Mouse (Mus musculus) liver, embryonic 11.5 days (tissue): ENCODE measurements at regions not wholly inside any gene's neighbourhood (a gene's known extent, or its start where the extent isn't known, plus 50 kb on each side); places are given as distances from the start of the nearest gene placed in this dataset.

Experiments
- ATAC-seq: fragments of 200-750 bp; cut with Nextera tagmentation; replicated peaks from 2 replicates; pipeline ENCODE4 v1.8.0; 2017; ENCODE audit warnings: moderate number of reproducible peaks, mild to moderate bottlenecking, moderate TSS enrichment, moderate library complexity; ENCODE audit not compliant: low FRiP score
- DNase-seq: peaks from one replicate; pipeline ENCODE4 v3.0.0-alpha.2; 2017; ENCODE audit warnings: low spot score
- H3K27ac ChIP-seq: fragments of 300-500 bp; sonication (generic); 2 replicates; pipeline ENCODE4 v1.5.1; 2014; ENCODE audit warnings: mild to moderate bottlenecking, low read depth, low read length, control low read depth
- H3K27me3 ChIP-seq: fragments of 300-500 bp; sonication (generic); replicated peaks from 2 replicates; pipeline ENCODE4 v1.6.1; 2014; ENCODE audit warnings: low read length, mixed read lengths; ENCODE audit not compliant: control insufficient read depth, insufficient read depth
- H3K36me3 ChIP-seq: fragments of 300-500 bp; sonication (generic); 2 replicates; pipeline ENCODE4 v1.6.1; 2014; ENCODE audit warnings: mild to moderate bottlenecking, low read length, moderate library complexity, mixed read lengths; ENCODE audit not compliant: control insufficient read depth, insufficient read depth
- H3K4me1 ChIP-seq: fragments of 300-500 bp; sonication (generic); replicated peaks from 2 replicates; pipeline ENCODE4 v1.6.1; 2014; ENCODE audit warnings: low read length, mixed read lengths; ENCODE audit not compliant: control insufficient read depth, insufficient read depth
- H3K4me2 ChIP-seq: fragments of 300-500 bp; sonication (generic); 2 replicates; pipeline ENCODE4 v1.6.1; 2014; ENCODE audit warnings: mild to moderate bottlenecking, control low read depth, moderate library complexity
- H3K4me3 ChIP-seq: fragments of 300-500 bp; sonication (generic); 2 replicates; pipeline ENCODE4 v1.5.1; 2014; ENCODE audit warnings: low read depth, low read length, control low read depth
- H3K9ac ChIP-seq: fragments of 300-500 bp; sonication (generic); 2 replicates; pipeline ENCODE4 v1.6.1; 2014; ENCODE audit warnings: low read depth, low read length, control low read depth
- H3K9me3 ChIP-seq: fragments of 300-500 bp; sonication (generic); 2 replicates; pipeline ENCODE4 v1.6.1; 2016; ENCODE audit warnings: low read length, inconsistent platforms, mixed read lengths; ENCODE audit not compliant: control insufficient read depth
- WGBS: fragments of 180-500 bp; shearing (Covaris S2); extraction: QIAGEN DNeasy Blood & Tissue Kit; methylation state at CpG from one replicate; pipeline ENCODE4 v1.1.7; 2014; 5-methylcytosine and 5-hydroxymethylcytosine counted together

DNA sequence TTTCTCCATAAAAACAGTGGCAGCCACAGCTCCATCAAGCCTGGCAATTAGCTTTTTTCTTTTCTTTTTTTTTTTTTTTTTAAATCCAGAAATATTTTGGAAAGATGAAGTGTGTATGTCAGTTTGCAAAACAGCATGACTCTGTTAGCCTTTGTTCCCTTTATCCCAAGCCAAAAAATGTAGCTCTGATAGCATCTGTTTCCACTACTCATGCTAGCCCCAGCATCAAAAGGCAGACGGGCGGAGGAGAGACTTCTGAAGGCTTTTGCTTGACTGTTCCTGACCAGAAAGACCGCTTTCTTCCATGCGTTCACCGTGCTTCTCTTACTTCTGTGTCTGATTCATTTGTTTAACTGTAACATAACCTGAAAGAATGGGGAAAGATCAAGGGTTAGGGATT is 1039.5 kb downstream of the Ttll7 start:
- DNase-seq (no peak), ATAC-seq (no peak)
- Histone ChIP-seq H3K36me3 (no peaks in the 10 kb centered on the region), H3K9me3 (no peaks in the 10 kb centered on the region), H3K27ac (no peak overlapping the region), H3K9ac (no peak overlapping the region), H3K4me3 (no peak overlapping the region), H3K27me3 (no peaks in the 10 kb centered on the region), H3K4me1 (no peaks in the 10 kb centered on the region), H3K4me2 (no peak overlapping the region)
- WGBS = 80% methylated on average over 5 of the region's 5 CpGs

GRCm38 (mm10) chr3:147886261-147886893 is 1034.2 kb downstream of the Ttll7 start:
- Histone ChIP-seq H3K9ac (no peak overlapping the region), H3K4me1 (no peaks in the 10 kb centered on the region), H3K4me3 (no peak overlapping the region), H3K4me2 (no peak overlapping the region), H3K36me3 (no peaks in the 10 kb centered on the region), H3K9me3 (no peaks in the 10 kb centered on the region), H3K27me3 (no peaks in the 10 kb centered on the region), H3K27ac (no peak overlapping the region)
- WGBS = 80% methylated on average over 10 of the region's 10 CpGs
- no peak for ATAC-seq
- no peak for DNase-seq

- no peak for ATAC-seq
Measured at GRCm38 (mm10) chr3:147882936-147883645, 1030.9 kb downstream of the Ttll7 start.

GRCm38 (mm10) chr3:147878690-147879089 is 1026.5 kb downstream of the Ttll7 start:
- no peak overlapping the region for H3K4me3 ChIP-seq
- H3K4me2 ChIP-seq = no peak overlapping the region
- no peaks in the 10 kb centered on the region for H3K27me3 ChIP-seq
- H3K36me3 ChIP-seq = no peaks in the 10 kb centered on the region
- no peak overlapping the region for H3K9ac ChIP-seq
- ATAC-seq (no peak), DNase-seq (no peak)
- H3K27ac ChIP-seq = no peak overlapping the region
- H3K9me3 ChIP-seq = no peaks in the 10 kb centered on the region
- 66% methylated on average over 3 of the region's 3 CpGs for WGBS
- H3K4me1 ChIP-seq = no peaks in the 10 kb centered on the region

More at GRCm38 (mm10) chr3:147882936-147883645, 1030.9 kb downstream of the Ttll7 start:
- Histone ChIP-seq H3K36me3 (no peaks in the 10 kb centered on the region), H3K4me3 (no peak overlapping the region), H3K4me1 (no peaks in the 10 kb centered on the region), H3K9ac (no peak overlapping the region), H3K4me2 (no peak overlapping the region), H3K27ac (no peak overlapping the region), H3K27me3 (no peaks in the 10 kb centered on the region), H3K9me3 (no peaks in the 10 kb centered on the region)
- DNase-seq = no peak
- 67% methylated on average over 10 of the region's 10 CpGs for WGBS

DNA sequence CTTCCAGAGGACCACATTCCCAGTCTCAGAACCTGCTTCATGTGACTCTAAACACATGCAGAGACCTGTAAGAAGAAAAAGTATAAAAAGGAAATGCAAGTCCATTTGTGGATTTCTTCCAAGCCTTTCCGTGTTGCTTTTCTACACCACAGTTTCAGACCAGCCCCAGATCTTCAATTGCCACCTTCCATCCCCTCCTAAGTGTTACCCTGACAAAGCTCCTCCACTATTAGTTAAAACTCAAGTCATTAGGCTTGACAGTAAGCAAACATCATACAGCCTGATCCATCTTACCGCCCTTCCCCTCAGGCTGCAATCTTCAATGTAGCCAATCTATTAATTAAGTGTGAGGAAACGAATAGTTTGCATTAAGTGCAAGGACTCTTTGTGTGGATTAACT is 1016.1 kb downstream of the Ttll7 start:
- Histone ChIP-seq H3K27me3 (no peaks in the 10 kb centered on the region), H3K9me3 (no peaks in the 10 kb centered on the region), H3K27ac (no peak overlapping the region), H3K36me3 (no peaks in the 10 kb centered on the region), H3K4me1 (no peaks in the 10 kb centered on the region), H3K4me2 (no peak overlapping the region), H3K4me3 (no peak overlapping the region), H3K9ac (no peak overlapping the region)
- WGBS = 60% methylated on average over 3 of the region's 3 CpGs
- no peak for DNase-seq
- no peak for ATAC-seq

- Histone ChIP-seq H3K4me2 (no peak overlapping the region), H3K4me3 (no peak overlapping the region), H3K9me3 (no peaks in the 10 kb centered on the region), H3K36me3 (no peaks in the 10 kb centered on the region), H3K27me3 (no peaks in the 10 kb centered on the region), H3K27ac (no peak overlapping the region), H3K4me1 (no peaks in the 10 kb centered on the region), H3K9ac (no peak overlapping the region)
- DNase-seq (no peak), ATAC-seq (no peak)
- 66% methylated on average over 4 of the region's 4 CpGs for WGBS
Measured at GRCm38 (mm10) chr3:147853346-147853745, 1001.2 kb downstream of the Ttll7 start.

GRCm38 (mm10) chr3:147852830-147853229 is 1000.7 kb downstream of the Ttll7 start:
- no peak overlapping the region for H3K4me3 ChIP-seq
- no peak overlapping the region for H3K9ac ChIP-seq
- H3K36me3 ChIP-seq = no peaks in the 10 kb centered on the region
- H3K9me3 ChIP-seq = no peaks in the 10 kb centered on the region
- no peak for DNase-seq
- H3K27me3 ChIP-seq = no peaks in the 10 kb centered on the region
- no peak overlapping the region for H3K4me2 ChIP-seq
- H3K4me1 ChIP-seq = no peaks in the 10 kb centered on the region
- no peak overlapping the region for H3K27ac ChIP-seq
- WGBS = 79% methylated on average over 2 of the region's 2 CpGs
- ATAC-seq = no peak

DNA sequence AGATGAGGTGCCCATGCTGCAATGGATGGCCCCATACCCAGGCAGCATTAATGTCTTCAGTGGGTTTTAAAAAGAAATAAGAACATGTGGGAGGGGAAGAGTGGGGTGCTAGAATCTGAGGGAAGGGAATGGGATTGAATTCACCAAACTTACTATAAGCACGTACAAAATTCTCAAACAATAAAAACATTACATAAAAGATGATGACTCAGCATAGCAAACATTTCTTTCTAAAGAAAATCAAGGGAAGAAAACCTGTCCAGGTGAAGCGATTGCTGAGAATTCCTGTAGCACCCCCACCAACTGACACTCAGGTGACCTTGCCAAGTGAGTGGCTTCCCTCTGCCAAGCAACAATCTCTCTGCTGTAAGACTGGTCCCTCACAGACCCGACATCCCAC is 989.2 kb downstream of the Ttll7 start:
- no peak overlapping the region for H3K9ac ChIP-seq
- WGBS = 59% methylated on average over 3 of the region's 3 CpGs
- no peaks in the 10 kb centered on the region for H3K36me3 ChIP-seq
- H3K27ac ChIP-seq = no peak overlapping the region
- H3K4me3 ChIP-seq = no peak overlapping the region
- no peaks in the 10 kb centered on the region for H3K27me3 ChIP-seq
- DNase-seq = no peak
- H3K4me1 ChIP-seq = no peaks in the 10 kb centered on the region
- H3K4me2 ChIP-seq = no peak overlapping the region
- ATAC-seq = no peak
- no peaks in the 10 kb centered on the region for H3K9me3 ChIP-seq

DNA sequence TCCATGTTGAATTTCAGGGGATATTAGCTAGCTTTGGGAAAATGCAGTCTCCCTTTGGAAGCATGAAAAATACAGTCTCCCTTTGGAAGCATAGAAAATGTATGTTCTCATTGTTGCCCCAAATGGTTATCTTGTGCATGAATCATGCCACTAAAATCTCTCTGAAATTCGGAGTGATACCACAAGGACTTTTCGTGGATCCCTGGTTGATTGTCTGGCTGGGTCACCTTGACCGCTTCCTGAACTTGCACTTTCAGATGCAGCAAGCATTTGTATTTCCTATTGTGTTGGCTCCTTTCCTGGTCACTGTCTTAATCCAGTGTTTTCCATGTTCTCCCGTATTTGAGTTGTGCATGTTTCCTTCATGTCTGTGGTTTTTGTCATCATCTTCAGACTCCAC is 986.6 kb downstream of the Ttll7 start:
- no peaks in the 10 kb centered on the region for H3K9me3 ChIP-seq
- 83% methylated on average over 4 of the region's 4 CpGs for WGBS
- H3K4me3 ChIP-seq = no peak overlapping the region
- H3K4me1 ChIP-seq = no peaks in the 10 kb centered on the region
- H3K27ac ChIP-seq = no peak overlapping the region
- no peak overlapping the region for H3K9ac ChIP-seq
- no peak overlapping the region for H3K4me2 ChIP-seq
- no peaks in the 10 kb centered on the region for H3K36me3 ChIP-seq
- H3K27me3 ChIP-seq = no peaks in the 10 kb centered on the region
- ATAC-seq = no peak
- no peak for DNase-seq
